Mouse (Mus musculus) Patski (cell line): ENCODE results near the gene Ankrd35. TPM values are rescaled to one million over a fixed set of nuclear protein-coding genes. Genes with fewer than 3 reads are reported as not detected.

Experiments used
- ATAC-seq: fragments of 100-300 bp; one replicate; pipeline ENCODE4 v1.8.0; 2021
- CTCF ChIA-PET: fragments of 350-600 bp; sonication (Branson Sonifier 250); formaldehyde crosslinking; loops from one replicate; lab custom pipeline; 2022; ENCODE audit warnings: inconsistent platforms; lab: Charles Lee
- POLR2A ChIA-PET: fragments of 350-600 bp; sonication (Branson Sonifier 250); formaldehyde crosslinking; loops from one replicate; lab custom pipeline; 2022; ENCODE audit warnings: antibody characterized with exemption, inconsistent platforms; lab: Charles Lee
- DNase-seq: peaks from one replicate; pipeline ENCODE4 v3.0.0-alpha.2; 2011; ENCODE audit warnings: low read depth, low spot score
- H3K27me3 ChIP-seq: fragments of 371-371 bp; one replicate; pipeline ENCODE4 v1.5.1; 2021
- CTCF ChIP-seq: fragments of 100-300 bp; IDR thresholded peaks from one replicate; pipeline ENCODE4 v1.5.1; 2021
- in situ Hi-C: fragments of 300-500 bp; cut with MboI; formaldehyde crosslinking; loops from 3 replicates; pipeline ENCODE4 v1.11.1; 2018; ENCODE audit warnings: low pct_unique_long_range_greater_than_20kb, mixed read lengths
- polyA plus RNA-seq: library from polyadenylated mRNA; unstranded; gene quantifications from one replicate; pipeline ENCODE4 v1.2.3, GENCODE M21; 2021

The Ankrd35 gene
- polyA plus RNA-seq, 1 experiment from 2014 or later, result 0.09 TPM

DNA sequence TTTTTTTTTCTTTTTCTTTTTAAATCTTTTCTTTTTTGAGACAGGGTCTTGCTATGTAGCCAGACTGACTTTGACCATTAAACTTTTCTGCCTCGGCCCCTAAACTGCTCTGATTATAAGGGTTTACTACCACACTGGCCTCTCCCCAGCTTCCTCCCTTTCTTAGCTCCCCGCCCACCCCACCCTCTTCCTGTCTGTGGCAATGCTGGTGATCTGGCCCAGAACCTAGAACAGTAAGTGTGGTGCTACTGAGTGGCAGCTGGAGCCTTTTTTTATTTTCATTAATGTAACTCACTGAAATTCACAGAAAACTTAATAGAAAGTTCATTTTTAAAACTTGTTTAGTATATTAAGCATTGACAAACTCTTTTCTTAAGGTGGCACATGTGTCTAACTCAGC is 45.9 kb downstream of the Ankrd35 start:
- ATAC-seq, result no peak

DNA sequence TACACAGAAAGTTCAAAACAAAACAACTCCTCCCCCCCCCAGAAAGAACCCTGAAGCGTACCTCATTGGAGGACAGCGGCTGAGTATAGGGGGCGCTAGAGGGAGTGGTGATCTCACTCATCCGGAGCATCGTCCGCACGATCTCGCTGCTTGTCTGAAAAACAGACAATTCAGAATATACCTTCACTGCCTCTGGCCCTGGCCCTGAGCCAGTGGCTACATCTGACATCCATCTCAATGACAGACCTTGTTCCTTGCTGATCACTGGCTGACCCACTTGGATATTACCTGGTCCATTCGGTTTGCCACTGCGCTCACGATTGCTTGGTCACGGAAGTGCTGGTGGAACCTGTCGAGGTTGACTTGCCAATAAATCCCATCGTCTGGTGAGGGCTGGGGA is 49.2 kb downstream of the Ankrd35 start:
- H3K27me3 ChIP-seq, result no peaks in the 10 kb centered on the region
- DNase-seq (no peak), ATAC-seq (no peak)
- ChIA-PET CTCF (interaction anchor here (1.8 to 6.5 kb wide), 3 partner anchors 11 to 15 kb away, joined by 7 to 43 read pairs (median 10); partner anchors contain the start of gene Nudt17), POLR2A (interaction anchor here (0.6 kb wide), 1 partner anchor 440 kb away, joined by 3 read pairs; no protein-coding TSS in a partner anchor)
- in situ Hi-C loops, result no loop called here
- no peak for TF ChIP-seq CTCF

More for the DNA sequence above, 45.9 kb downstream of the Ankrd35 start:
- in situ Hi-C loops, result no loop called here
- DNase-seq, result no peak
- POLR2A ChIA-PET, result no interaction called here
- no peaks in the 10 kb centered on the region for H3K27me3 ChIP-seq
- CTCF ChIA-PET, result interaction anchor here (0.6 to 1.1 kb wide), 2 partner anchors 9 to 11 kb away, joined by 3 to 4 read pairs; no protein-coding TSS in a partner anchor
- no peak for TF ChIP-seq CTCF

DNA sequence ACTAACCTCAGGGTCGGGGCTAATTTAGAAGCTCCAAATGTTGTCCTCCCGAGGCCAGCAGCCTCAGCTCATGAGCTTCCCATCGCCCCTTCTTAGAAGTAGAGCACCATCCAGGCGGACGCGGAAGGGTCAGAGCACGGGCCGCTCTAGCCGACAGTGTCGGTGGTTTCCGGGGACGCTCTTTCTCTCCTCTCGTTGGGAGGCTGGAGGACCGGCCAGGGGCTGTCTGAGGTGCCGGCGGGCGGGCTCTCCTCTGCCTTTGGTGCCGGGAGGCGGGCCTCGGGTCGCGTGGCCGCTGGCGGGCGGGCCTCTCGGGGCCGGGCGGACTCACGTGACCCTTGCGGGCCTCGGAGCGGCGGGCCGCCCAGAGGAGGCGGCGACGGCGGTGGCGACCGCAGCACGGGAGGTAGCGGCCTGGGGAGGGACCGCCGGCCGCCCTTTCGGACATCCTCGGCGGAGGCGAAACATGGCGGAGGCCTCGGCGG is 57.5 kb downstream of the Ankrd35 start, which contains the start of the genes Polr3c and Rnf115:
Gene Polr3c, minus strand, starts transcription at position 286 of the 485 bp plus-strand sequence.
Gene Rnf115, plus strand, starts transcription at position 322 of the 485 bp plus-strand sequence.
- peak; percentile 96 for ATAC-seq
- DNase-seq, result peak; percentile 96
- H3K27me3 ChIP-seq, result no peaks in the 10 kb centered on the region
- TF ChIP-seq CTCF, result no peak
- POLR2A ChIA-PET, result interaction anchor here (0.6 to 0.9 kb wide), 5 partner anchors 10 to 571 kb away, joined by 3 to 4 read pairs (median 3); no protein-coding TSS in a partner anchor
- in situ Hi-C loops, result no loop called here
- CTCF ChIA-PET, result interaction anchor here (1.2 to 1.4 kb wide), 2 partner anchors 10 to 148 kb away, joined by 3 to 6 read pairs; no protein-coding TSS in a partner anchor

DNA sequence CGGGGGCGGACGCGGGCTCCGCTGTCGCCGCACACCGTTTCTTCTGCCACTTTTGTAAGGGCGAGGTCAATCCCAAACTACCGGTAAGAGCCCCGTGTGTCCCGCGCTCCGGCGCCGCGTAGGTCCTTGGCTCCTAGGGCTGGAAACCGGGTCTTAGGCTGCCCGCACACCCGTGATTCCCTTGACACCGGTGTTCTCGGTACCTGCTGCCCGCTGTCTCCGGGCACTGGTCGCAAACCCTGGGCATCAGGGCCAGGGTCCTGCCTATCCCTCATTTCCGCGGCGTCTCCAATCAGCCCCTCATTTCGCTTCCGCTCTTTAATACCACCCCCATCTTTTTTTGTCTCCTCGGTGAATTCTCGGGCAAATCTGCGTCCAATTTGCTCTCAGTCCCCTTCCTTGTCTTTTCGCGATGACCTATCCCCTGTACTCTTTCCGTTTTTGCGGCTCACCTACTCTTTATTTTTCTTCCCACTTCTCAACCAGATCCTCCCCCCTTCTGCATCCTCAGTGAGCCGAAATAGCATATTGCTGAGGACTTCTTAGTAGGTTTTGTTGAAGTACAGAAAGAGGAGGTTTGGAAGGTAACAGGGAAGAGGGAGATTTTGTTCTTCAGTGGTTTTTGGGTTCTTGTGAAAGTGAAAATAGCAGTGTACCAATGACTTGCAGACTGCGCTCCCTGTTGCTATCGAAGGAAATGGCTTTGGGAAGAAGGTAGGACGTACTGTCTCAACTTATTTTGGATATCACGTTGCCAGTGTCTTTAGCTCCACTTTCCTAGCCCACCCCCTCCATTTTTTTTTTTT is 58.1 kb downstream of the Ankrd35 start:
- no peaks in the 10 kb centered on the region for H3K27me3 ChIP-seq
- TF ChIP-seq CTCF, result no peak
- DNase-seq (no peak), ATAC-seq (peak; percentile 26)
- CTCF ChIA-PET, result interaction anchor here (0.9 to 1.2 kb wide), 2 partner anchors 49 to 147 kb away, joined by 3 read pairs; no protein-coding TSS in a partner anchor
- in situ Hi-C loops, result no loop called here
- POLR2A ChIA-PET, result interaction anchor here (0.6 to 0.7 kb wide), 2 partner anchors 19 to 571 kb away, joined by 3 read pairs; no protein-coding TSS in a partner anchor

DNA sequence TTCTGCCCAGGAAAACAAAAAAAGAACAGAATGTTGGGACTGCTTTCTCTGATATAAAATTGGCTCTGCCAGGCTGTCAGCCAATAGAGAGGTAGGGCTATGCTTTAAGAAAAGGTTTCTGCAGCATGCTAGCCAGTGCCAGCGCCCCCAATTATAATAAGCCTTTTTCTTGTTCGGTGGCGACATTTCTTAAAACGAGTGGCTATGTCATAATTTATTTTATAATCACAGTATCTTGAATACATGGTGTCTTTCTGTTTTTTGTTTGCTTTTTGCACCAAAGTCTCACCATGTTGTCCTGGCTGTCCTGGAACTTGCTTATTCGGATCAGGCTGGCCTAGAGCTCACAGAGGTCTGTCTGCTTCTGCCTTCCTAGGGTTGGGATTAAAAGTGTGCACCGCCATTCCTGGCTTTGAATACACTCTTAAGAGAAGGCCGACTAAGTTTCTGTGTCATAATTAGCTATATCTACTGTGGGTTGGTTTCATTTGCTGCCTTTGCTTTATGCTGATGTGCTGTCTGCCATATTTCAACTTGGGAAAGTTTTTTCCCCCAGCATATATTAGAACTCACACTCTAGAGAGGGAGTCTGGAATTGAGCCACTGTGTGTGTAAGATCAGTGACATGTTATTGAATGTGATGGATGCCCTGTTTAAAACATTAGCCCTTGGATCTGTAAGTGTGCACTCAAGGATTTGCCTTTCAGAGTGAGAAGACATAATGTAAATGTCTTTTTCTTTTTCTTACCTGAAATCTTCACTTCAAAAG is 58.9 kb downstream of the Ankrd35 start:
- DNase-seq (no peak), ATAC-seq (no peak)
- CTCF ChIA-PET, result interaction anchor here (0.8 to 2.1 kb wide), 8 partner anchors 8 to 48 kb away, joined by 3 to 8 read pairs (median 4); no protein-coding TSS in a partner anchor
- H3K27me3 ChIP-seq, result no peaks in the 10 kb centered on the region
- in situ Hi-C loops, result no loop called here
- POLR2A ChIA-PET, result interaction anchor here (0.6 to 0.7 kb wide), 3 partner anchors 20 to 429 kb away, joined by 3 to 7 read pairs (median 3); no protein-coding TSS in a partner anchor
- TF ChIP-seq CTCF, result no peak

DNA sequence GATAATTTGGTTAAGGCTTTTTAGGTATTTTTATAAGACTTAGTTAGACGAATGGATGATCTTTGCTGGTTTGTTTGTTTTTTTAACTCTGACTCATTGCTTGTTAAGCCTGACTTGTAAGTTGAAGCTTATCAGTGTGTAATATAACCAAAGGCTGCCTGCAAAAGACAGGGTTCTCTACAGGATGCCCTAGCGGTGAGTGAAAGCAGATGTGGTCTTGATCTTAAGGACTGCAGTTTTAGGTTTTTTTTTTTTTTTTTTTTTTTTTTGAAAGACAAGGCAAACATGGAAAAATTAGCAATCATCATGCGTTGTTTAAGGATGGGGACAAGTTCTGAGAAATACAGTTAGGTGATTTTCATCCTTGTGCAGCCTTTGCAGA is 59.5 kb downstream of the Ankrd35 start:
- in situ Hi-C loops, result no loop called here
- CTCF ChIA-PET, result interaction anchor here (0.8 to 2.1 kb wide), 8 partner anchors 8 to 48 kb away, joined by 3 to 8 read pairs (median 4); no protein-coding TSS in a partner anchor
- POLR2A ChIA-PET, result interaction anchor here (0.6 to 0.7 kb wide), 3 partner anchors 33 to 429 kb away, joined by 3 to 7 read pairs (median 5); no protein-coding TSS in a partner anchor
- no peaks in the 10 kb centered on the region for H3K27me3 ChIP-seq
- ATAC-seq (no peak), DNase-seq (no peak)
- TF ChIP-seq CTCF, result no peak

DNA sequence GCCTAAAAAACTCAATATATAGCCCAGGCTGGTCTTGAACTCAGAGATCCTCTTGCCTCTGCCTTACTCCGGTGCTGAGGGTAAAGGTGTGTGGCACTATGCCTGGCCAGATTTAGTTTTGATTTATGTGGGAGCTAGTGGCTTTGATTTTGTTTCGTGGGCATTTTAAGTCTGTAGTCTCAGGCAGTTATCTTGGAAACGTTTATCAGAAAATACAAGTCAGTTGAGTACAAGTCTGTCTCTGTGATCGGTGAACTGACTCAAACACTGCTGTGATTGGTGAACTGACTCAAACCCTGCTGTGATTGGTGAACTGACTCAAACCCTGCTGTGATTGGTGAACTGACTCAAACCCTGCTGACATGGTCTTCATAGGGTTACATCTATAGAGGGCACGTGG is 60.9 kb downstream of the Ankrd35 start:
- in situ Hi-C loops, result no loop called here
- POLR2A ChIA-PET, result interaction anchor here (1.2 kb wide), 1 partner anchor 27 kb away, joined by 3 read pairs; no protein-coding TSS in a partner anchor
- CTCF ChIA-PET, result interaction anchor here (2.0 to 2.1 kb wide), 2 partner anchors 10 to 12 kb away, joined by 5 to 7 read pairs; no protein-coding TSS in a partner anchor
- TF ChIP-seq CTCF, result no peak
- no peaks in the 10 kb centered on the region for H3K27me3 ChIP-seq
- ATAC-seq, result no peak
- DNase-seq, result no peak

DNA sequence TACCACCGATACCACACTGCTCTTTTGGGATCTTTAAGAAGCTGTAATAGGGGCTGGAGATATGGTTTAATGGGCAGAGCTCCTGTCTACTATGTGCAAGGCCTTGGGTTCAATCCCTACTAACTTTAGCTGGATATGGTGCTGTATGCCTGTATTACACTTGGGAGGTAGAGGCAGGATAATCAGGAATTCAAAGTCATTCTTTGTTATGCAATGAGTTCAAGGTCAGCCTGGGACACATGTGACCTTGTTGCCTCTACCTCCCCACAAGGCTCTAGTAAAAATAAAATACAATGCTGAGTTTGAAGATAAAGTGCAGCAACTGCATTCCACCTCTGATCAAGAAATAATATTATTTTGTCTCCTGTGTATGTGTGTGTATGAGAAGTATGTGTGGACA is 64.1 kb downstream of the Ankrd35 start:
- TF ChIP-seq CTCF, result no peak
- no peak for ATAC-seq
- ChIA-PET CTCF (interaction anchor here (0.7 to 1.2 kb wide), 2 partner anchors 25 to 29 kb away, joined by 3 read pairs; no protein-coding TSS in a partner anchor), POLR2A (no interaction called here)
- in situ Hi-C loops, result no loop called here
- H3K27me3 ChIP-seq, result no peaks in the 10 kb centered on the region
- no peak for DNase-seq

DNA sequence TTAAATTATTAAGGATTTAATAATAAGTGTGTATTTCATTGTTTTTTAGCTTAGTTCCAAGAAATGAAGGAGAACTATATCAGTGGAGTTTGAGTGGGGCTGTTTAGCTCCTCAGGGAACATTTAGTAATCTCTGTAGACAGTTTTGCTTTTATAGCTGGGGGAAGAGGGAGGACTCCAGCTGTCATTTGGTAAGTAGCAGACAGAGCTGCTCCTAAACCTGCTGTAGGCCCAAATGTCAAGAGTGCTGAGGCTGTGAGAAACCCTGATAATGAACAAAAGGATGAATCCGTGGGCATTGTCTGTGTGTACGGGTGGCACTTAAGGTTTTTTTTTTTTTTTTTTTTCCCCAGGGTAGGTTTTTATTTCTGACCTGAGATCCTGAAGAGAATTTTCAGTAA is 65.3 kb downstream of the Ankrd35 start:
- no peak for ATAC-seq
- TF ChIP-seq CTCF, result no peak
- H3K27me3 ChIP-seq, result no peaks in the 10 kb centered on the region
- ChIA-PET CTCF (interaction anchor here (0.7 kb wide), 1 partner anchor 14 kb away, joined by 3 read pairs; no protein-coding TSS in a partner anchor), POLR2A (interaction anchor here (0.6 kb wide), 1 partner anchor 29 kb away, joined by 3 read pairs; no protein-coding TSS in a partner anchor)
- in situ Hi-C loops, result no loop called here
- DNase-seq, result no peak
